Mouse (Mus musculus) limb, embryonic 14.5 days (tissue): ENCODE measurements around the gene Mdh1b. TPM values are rescaled to one million over a fixed set of nuclear protein-coding genes. Genes with fewer than 3 reads are reported as not detected.

ENCODE experiments used
- ATAC-seq: fragments of 200-750 bp; cut with Nextera tagmentation; 2 replicates; pipeline ENCODE4 v1.8.0; 2017; ENCODE audit warnings: low read depth, moderate number of reproducible peaks, moderate TSS enrichment; ENCODE audit not compliant: low FRiP score
- DNase-seq: peaks from one replicate; pipeline ENCODE4 v3.0.0-alpha.2; 2015; ENCODE audit warnings: low spot score
- H3K27ac ChIP-seq: fragments of 300-500 bp; sonication (generic); replicated peaks from 2 replicates; pipeline ENCODE4 v1.5.1; 2014; ENCODE audit warnings: low read depth, mild to moderate bottlenecking, low read length, moderate library complexity, mixed read lengths
- H3K27me3 ChIP-seq: fragments of 300-500 bp; sonication (generic); 2 replicates; pipeline ENCODE4 v1.6.1; 2014; ENCODE audit warnings: low read length, mixed read lengths; ENCODE audit not compliant: control insufficient read depth, insufficient read depth
- H3K36me3 ChIP-seq: fragments of 300-500 bp; sonication (generic); 2 replicates; pipeline ENCODE4 v1.6.1; 2014; ENCODE audit warnings: mild to moderate bottlenecking, low read length, moderate library complexity, mixed read lengths; ENCODE audit not compliant: control insufficient read depth, insufficient read depth
- H3K4me1 ChIP-seq: fragments of 300-500 bp; sonication (generic); 2 replicates; pipeline ENCODE4 v1.6.1; 2014; ENCODE audit warnings: antibody characterized with exemption, low read length, mixed read lengths; ENCODE audit not compliant: control insufficient read depth, insufficient read depth
- H3K4me2 ChIP-seq: fragments of 300-500 bp; sonication (generic); replicated peaks from 2 replicates; pipeline ENCODE4 v1.6.1; 2014; ENCODE audit warnings: low read depth, mild to moderate bottlenecking, low read length, moderate library complexity; ENCODE audit not compliant: severe bottlenecking
- H3K4me3 ChIP-seq: fragments of 300-500 bp; sonication (generic); replicated peaks from 2 replicates; pipeline ENCODE4 v1.5.1; 2014; ENCODE audit warnings: low read length
- H3K9ac ChIP-seq: fragments of 300-500 bp; sonication (generic); 2 replicates; pipeline ENCODE4 v1.6.1; 2014; ENCODE audit warnings: mild to moderate bottlenecking, low read depth, low read length, moderate library complexity; ENCODE audit not compliant: severe bottlenecking
- H3K9me3 ChIP-seq: fragments of 300-500 bp; sonication (generic); 2 replicates; pipeline ENCODE4 v1.6.1; 2016; ENCODE audit warnings: low read length; ENCODE audit not compliant: control insufficient read depth
- POLR2A ChIP-seq: fragments of 200-500 bp; IDR thresholded peaks from 2 replicates; pipeline ENCODE4 v1.8.0; 2012; ENCODE audit warnings: inconsistent platforms, mild to moderate bottlenecking, moderate library complexity, borderline replicate concordance; ENCODE audit not compliant: insufficient read depth, insufficient read length; ENCODE audit errors: extremely low read depth
- WGBS: fragments of 180-500 bp; shearing (Covaris S2); extraction: QIAGEN DNeasy Blood & Tissue Kit; methylation state at CpG from one replicate; pipeline ENCODE4 v1.1.7; 2014; 5-methylcytosine and 5-hydroxymethylcytosine counted together
- polyA plus RNA-seq, 2 experiments: library from polyadenylated mRNA; depleted of rRNA in 1 of 2; stranded (reverse) in 1 of 2; unstranded in 1 of 2; fragments of >200 nt; fragmentation: Nextera tagmentation in 1 of 2; extraction: Ambion mirVana in 1 of 2; gene quantifications; 2 replicates each; pipeline versions ENCODE4 v1.2.1 to v1.2.3; 2012 to 2014

Mdh1b gene
- polyA plus RNA-seq, 2 experiments = 0.08 TPM; not detected in 1

DNA sequence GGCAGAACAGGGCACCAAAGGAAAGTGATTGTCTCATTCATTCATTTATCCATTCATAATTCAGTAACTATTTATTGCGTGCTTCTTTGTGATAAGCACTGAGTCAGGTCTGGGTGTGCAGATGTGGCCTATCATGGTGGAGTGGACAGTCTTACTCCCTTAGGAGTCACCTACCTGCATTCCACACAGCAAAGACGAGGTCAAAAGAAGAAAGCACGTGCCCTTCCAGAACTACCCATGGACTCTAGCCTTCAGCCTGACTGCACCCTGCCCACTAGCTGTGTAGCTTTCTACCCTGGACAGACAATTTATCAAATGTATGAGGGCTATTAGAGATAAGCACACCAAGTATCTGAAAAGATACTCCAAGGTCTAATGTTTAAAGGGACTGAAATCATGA, 54.1 kb downstream of the Mdh1b start:
- H3K9ac ChIP-seq = no peak overlapping the region
- ATAC-seq (no peak), DNase-seq (no peak)
- no peak overlapping the region for H3K4me3 ChIP-seq
- H3K36me3 ChIP-seq = no peaks in the 10 kb centered on the region
- no peak for TF ChIP-seq POLR2A
- H3K27me3 ChIP-seq = no peaks in the 10 kb centered on the region
- H3K4me1 ChIP-seq = no peaks in the 10 kb centered on the region
- no peak overlapping the region for H3K27ac ChIP-seq
- no peak overlapping the region for H3K4me2 ChIP-seq
- H3K9me3 ChIP-seq = no peaks in the 10 kb centered on the region
- 93% methylated on average over 3 of the region's 3 CpGs for WGBS

- Histone ChIP-seq H3K9ac (no peak overlapping the region), H3K27me3 (peaks cover 6% of the 10 kb centered on the region; the same call in 1 of the 2 replicates), H3K27ac (no peak overlapping the region), H3K4me1 (no peaks in the 10 kb centered on the region), H3K4me2 (0 out of 2 replicates have a peak overlapping the region, but pooled peaks have one; percentile 6), H3K36me3 (no peaks in the 10 kb centered on the region), H3K4me3 (no peak overlapping the region), H3K9me3 (no peaks in the 10 kb centered on the region)
- ATAC-seq = no peak
- 7% methylated on average over 3 of the region's 3 CpGs for WGBS
- peak; percentile 90 for DNase-seq
- TF ChIP-seq POLR2A = no peak
Measured at GRCm38 (mm10) chr1:63668852-63669160, 61.3 kb downstream of the Mdh1b start.

DNA sequence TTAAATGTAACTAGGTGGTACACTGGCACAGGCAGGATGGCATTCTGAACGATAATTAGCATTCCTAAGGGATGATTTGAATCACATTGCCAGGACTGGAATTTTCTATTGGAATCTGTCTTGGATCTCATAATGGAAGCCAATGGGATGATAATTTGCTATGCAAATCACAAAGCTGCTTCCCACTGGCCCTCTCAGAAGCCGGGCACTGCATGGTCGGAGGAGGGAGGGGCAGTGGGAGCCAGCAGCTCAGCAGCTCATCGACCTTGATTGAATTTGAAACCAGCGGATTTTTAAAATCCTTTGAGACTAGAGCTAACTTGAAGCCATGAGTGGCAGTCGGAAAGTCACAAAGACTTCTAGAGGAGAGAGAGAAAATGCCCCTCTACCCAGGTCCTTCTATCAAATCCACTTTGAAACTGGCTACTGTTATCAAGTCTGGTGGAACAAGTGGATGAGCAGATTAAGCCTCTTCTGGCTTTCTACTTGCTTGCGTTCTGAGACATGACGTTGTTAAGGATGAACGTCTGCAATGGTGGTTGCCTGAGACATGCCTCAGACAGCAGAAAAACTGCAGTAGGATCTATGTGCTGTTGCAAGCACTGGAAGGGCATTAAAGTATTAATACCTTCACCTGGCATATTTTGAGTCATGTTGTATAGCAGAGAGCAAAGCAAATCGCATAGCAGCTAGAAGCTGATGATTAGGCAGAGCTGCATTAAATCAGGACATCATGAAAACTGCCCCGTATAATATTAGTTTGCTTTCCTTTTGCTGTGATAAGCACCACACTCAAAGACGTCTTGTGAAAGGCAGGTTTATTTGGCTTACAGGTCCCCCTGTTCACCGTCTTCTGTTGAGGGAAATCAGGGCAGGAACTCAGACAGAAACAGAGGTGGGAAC, 61.9 kb downstream of the Mdh1b start:
- Histone ChIP-seq H3K4me1 (no peaks in the 10 kb centered on the region), H3K27me3 (peaks cover 6% of the 10 kb centered on the region; the same call in 1 of the 2 replicates), H3K9me3 (no peaks in the 10 kb centered on the region), H3K4me3 (no peak overlapping the region), H3K4me2 (0 out of 2 replicates have a peak overlapping the region, but pooled peaks have one; percentile 6), H3K36me3 (no peaks in the 10 kb centered on the region), H3K9ac (no peak overlapping the region), H3K27ac (no peak overlapping the region)
- ATAC-seq (no peak), DNase-seq (no peak)
- 23% methylated on average over 13 of the region's 13 CpGs for whole genome bisulfite sequencing
- TF ChIP-seq POLR2A = no peak

GRCm38 (mm10) chr1:63667201-63667948, 62.7 kb downstream of the Mdh1b start:
- ATAC-seq = no peak
- Histone ChIP-seq H3K9ac (no peak overlapping the region), H3K4me2 (no peak overlapping the region), H3K4me3 (no peak overlapping the region), H3K4me1 (no peaks in the 10 kb centered on the region), H3K36me3 (no peaks in the 10 kb centered on the region), H3K9me3 (no peaks in the 10 kb centered on the region), H3K27me3 (peaks cover 6% of the 10 kb centered on the region; the same call in 1 of the 2 replicates), H3K27ac (no peak overlapping the region)
- no peak for DNase-seq
- 27% methylated on average over 9 of the region's 9 CpGs for WGBS
- TF ChIP-seq POLR2A = no peak

DNA sequence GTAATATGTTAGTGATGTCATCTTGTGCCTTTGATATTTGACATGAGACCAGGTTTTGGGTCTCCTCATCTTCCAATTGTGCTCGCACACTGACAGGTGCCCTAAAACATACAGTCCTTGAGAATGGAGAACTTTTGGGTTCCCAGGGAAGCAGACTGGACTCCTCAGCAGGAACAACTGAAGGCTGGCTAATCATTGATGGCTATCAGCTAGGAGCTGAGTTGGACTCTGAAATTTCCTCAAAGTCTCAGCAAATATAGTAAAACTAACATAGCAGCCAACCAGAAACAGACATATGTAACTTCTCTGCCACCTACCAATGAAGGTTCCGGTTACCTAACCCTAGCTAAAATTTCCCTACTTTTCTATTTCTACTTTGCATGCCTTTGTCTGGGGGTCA, 64.0 kb downstream of the Mdh1b start:
- no peak overlapping the region for H3K9ac ChIP-seq
- 97% methylated on average over 2 of the region's 2 CpGs for WGBS
- no peak overlapping the region for H3K4me3 ChIP-seq
- ATAC-seq (no peak), DNase-seq (no peak)
- H3K27me3 ChIP-seq = peaks cover 6% of the 10 kb centered on the region; the same call in 1 of the 2 replicates
- no peaks in the 10 kb centered on the region for H3K4me1 ChIP-seq
- no peak overlapping the region for H3K4me2 ChIP-seq
- no peaks in the 10 kb centered on the region for H3K36me3 ChIP-seq
- no peaks in the 10 kb centered on the region for H3K9me3 ChIP-seq
- no peak overlapping the region for H3K27ac ChIP-seq
- no peak for TF ChIP-seq POLR2A
